Mouse (Mus musculus) embryo, embryonic 11 days (tissue): ENCODE data around the gene Pofut2.

Experiments
- DNase-seq: peaks from one replicate; pipeline ENCODE4 v3.0.0-alpha.2; 2015

Pofut2 gene

DNA sequence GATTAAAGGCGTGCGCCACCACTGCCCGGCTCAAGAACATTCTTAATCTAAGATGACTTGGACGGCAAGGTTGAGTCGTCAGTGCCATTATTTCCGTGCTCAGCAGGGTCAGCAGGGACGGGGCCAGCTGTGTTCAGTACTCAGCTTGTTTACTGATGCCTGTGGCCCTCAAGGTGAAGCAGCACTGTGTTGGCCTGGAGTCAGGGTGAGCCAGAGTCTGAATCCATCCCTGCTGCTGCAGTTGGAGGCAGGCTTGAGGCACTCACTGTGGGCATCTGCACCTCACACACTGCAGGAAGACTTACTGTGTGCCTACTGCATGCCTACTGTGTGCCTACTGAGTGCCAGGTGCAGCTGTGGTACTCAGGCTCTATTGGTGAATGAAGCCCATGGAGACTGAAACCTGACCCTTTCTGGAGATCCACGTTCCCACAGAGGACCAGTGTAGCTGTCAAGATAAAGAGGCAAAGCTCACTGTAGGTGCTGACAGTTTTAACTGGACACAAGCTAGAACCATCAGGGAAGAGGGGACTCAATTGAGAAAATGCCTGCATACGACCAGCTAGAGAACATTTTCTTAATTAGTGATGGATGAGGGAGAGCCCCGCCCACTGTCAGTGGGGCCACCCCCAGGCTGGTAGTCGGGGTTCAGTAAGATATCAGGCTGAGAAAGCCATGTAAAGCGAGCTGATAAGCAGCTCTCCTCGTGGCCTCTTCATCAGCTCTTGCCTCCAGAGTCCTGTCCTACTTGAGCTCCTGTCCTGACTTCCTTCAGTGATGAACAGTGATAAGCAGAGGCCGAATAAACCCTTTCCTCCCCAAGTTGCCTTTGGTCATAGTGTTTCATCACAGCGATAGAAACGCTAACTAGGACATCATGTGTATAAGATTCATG is 26.9 kb upstream of the Pofut2 start:
- no peak for DNase-seq

DNA sequence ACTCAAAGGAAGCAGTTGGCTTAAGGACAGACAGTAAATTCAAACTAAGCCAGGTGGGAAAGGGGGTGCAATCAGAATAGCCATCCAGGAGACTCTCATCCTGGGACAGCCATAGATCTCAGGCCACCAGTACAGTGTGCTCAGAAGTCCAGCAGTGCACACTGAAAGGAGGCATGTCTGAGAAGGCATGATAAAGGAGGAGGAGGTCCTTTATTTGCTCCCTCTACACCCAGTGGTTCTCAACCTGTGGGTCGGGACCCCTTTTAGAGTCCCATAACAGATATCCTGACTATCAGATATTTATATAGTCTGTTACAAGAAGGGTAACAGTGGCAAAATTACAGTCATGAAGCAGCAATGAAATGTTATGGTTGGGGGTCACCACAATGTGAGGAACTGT is 25.8 kb upstream of the Pofut2 start:
- no peak for DNase-seq

DNA sequence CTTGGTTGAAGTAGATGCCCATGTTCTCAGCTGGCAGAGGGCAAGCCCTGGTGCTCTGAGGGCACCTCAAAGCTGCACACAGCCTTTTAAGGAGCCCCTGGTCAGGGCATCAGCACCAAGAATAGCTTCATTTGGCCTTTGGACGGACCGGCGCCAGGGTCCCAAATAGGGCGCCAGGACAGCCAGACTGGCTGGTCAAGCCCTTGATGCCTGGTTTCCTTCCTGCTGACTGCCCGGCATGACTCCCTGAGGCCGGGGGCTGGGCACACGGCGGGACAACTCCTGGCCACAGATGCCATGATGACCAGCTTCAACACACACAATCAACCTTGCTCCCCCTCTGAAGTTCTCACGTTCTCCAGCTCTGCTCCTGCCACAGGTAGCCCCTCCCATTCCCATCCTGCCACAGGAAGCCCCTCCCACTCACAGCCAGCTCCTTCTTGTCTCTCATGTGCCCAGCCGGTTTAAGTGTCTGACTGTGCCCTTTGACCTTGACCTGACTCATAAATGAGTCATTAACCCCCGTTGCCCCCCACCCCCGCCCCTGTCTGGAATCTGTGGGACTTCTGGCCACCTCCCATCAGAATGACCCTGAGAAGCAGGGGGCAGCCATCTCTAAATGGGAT is 23.9 kb upstream of the Pofut2 start:
- DNase-seq: no peak

GRCm38 (mm10) chr10:77237795-77238580 is 21.0 kb upstream of the Pofut2 start:
- DNase-seq: no peak

- no peak for DNase-seq
Measured at GRCm38 (mm10) chr10:77240764-77241163, 18.3 kb upstream of the Pofut2 start.

GRCm38 (mm10) chr10:77242396-77242795 is 16.6 kb upstream of the Pofut2 start:
- DNase-seq: no peak

DNA sequence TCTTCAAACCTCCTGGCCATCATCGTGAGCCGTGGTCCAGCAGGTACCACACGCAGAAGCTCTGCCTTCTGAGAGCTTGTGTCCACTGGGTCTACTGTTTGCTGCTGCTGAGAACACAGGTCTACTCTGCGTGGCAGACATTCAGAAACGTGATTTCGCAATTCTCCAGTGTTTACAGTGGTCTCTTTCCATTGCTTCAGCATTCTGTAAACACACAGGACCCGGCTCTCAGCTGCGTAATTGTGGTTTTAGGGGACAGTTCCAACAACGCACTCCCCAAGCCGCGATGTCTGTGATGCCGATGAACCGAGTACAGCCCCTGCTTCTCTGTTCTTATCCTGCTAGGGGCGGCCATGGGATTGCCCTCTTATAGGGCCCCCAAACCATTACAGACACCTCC is 16.1 kb upstream of the Pofut2 start:
- DNase-seq: no peak

- DNase-seq: no peak
Measured at GRCm38 (mm10) chr10:77243572-77244161, 15.4 kb upstream of the Pofut2 start.

- DNase-seq: no peak
Measured at GRCm38 (mm10) chr10:77244777-77245176, 14.2 kb upstream of the Pofut2 start.

GRCm38 (mm10) chr10:77247048-77247447 is 12.0 kb upstream of the Pofut2 start:
- no peak for DNase-seq

DNA sequence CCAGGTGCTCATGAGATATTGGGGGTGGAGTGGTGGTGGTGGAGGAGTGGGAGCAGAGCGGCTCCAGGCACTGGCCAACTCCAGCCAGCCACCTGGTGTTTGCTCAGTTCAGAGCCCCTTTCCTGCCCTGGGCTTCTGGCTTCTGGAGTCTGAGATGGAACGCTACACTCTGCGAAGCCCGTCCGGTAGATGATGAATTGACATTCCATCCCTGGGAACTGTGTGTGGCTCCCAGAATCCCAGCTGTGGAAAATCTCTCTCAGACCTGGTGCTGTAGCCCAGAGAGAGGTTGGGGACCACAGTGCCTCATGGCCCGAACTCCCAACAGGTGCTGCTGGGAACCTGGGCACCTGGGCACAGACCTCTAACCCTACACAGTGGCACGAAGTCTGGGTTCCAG is 11.3 kb upstream of the Pofut2 start:
- peak; percentile 33 for DNase-seq

GRCm38 (mm10) chr10:77251223-77251783 is 7.7 kb upstream of the Pofut2 start:
- DNase-seq: peak; percentile 29

DNA sequence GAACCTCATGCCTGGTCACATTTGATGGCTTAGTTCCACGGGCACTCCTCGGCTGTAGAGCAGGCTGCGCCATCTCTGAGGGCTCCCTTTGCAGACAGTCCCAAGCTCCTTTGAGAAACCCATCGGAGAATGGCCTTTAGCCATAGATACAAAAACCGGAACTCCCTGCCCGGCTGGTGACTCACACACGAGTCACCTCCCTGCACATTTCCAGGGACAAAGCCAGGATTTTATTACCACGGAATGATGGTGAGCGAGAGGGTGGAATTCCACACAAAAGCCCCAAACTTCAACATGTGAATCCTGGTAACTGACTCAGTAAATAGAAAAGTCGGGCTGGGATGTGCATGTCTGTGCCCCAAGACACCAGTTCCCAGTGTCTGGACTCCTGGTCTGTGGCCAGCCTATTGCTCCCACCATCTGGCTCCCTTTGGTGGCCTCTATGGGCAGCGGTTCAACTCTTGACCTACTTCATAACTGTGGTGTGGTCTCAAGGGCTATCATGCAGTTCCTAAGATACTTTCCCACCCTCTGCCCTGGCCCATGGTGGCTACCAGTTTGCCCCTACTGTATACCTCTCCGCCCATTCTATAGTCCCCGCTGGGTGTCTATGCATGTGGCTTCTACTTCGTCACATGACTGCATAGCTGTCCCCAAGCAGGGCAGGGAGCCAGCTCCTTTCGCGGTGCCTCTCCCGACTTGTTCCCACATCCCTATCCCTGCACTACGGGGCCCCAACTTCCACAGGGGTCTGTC is 7.1 kb upstream of the Pofut2 start:
- DNase-seq: no peak

GRCm38 (mm10) chr10:77252790-77253189 is 6.2 kb upstream of the Pofut2 start:
- DNase-seq: peak; percentile 89

DNA sequence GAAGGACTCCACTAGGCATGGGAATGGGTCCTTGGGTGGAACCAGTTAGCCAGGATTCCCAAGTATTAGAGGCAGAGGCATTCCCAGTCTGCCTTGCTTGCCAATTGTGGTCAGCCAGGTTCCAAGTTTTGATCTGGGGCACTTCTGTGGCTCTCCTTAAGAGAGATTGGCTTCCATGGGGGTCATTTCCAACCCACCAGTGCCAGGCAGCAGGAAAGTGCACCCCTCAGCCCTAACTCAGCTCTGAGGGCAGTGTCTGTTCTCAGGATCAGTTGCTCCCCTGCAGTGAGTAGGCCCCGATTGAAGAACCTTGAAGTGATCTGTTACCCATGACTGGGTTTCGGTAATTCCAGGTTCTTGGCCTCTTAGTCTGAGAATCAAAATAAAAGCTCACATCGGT is 3.8 kb upstream of the Pofut2 start:
- no peak for DNase-seq

DNA sequence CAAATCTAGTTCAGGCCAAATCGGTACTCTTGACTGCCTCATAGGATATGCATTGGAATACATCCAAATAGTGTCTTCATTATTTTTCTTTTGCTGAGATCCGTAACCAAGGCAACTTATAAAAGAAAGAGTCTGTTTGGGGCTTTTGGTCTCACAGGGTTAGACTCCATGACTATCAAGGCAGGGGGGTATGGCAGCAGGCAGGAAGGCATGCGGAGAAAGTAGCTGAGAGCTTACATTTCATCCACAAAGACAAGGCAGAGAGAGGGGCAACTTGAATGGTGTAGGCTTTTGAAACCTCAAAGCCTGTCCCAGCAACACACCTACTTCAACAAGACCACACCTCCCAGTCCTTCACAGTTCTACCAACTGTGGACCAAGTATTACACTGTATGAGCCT is 3.3 kb upstream of the Pofut2 start:
- no peak for DNase-seq

DNA sequence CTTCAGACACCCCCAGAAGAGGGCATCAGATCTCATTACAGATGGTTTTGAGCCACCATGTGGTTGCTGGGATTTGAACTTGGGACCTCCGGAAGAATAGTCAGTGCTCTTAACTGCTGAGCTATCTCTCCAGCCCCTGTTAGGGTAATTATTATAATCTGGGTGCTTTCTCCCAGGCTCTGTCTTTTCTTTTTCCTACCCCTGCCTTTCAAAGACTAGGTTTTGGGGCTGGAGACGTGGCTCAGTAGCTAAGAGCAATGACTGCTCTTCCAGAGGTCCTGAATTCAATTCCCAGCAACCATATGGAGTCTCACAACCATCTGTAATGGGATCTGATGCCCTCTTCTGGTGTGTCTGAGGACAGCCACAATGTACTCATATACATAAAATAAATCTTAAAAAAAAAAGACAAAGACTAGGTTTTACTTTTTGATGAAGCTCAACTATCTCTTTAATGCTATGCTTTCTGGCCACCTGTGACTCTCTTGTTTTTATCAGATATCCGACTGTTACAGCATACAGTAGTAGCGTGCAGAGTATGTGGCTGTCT is 902 bp upstream of the Pofut2 start:
- DNase-seq: no peak

- DNase-seq: no peak
Measured at GRCm38 (mm10) chr10:77260166-77260875, 1.3 kb downstream of the Pofut2 start.

- no peak for DNase-seq
Measured at GRCm38 (mm10) chr10:77266281-77266680, 7.3 kb downstream of the Pofut2 start.

DNA sequence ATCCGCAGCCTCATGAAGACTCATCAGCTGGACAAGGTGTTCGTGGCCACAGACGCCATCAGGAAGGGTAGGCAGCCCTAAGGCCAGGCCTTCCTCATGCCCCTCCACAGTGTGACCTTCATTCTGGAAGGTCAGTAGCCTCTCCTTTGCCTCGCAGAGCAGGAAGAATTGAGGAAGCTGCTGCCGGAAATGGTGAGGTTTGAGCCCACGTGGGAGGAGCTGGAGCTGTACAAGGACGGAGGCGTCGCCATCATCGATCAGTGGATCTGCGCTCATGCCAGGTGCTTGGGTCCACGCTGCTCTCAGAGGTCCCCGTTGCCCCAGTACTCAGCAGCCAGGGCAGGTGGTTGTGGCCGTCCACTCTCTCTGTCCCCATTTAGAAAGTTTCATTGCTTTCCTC is 8.0 kb downstream of the Pofut2 start:
- no peak for DNase-seq

DNA sequence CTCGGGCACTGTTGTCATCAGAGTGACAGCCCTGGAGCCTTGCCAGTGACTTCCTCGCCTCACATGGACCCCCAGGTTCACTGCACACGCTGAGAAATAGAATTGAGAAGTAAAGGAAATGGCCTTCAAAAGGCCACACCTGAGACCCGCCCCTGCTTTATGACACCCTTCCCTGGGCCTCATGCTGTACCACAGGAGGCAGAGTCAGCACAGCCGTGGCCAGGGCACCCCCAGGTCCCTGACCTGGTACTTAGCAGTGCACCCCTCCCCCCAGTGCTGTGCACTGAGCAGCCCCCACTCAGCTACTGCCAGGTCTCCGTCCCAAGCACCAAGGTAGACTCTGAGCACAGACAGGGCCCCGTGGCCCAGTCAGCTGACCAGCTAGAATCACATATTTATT is 10.1 kb downstream of the Pofut2 start:
- no peak for DNase-seq
